Mouse (Mus musculus) liver, postnatal 0 days (tissue): ENCODE results near the gene Palld.

Experiments
- CTCF ChIP-seq: sonication (generic); IDR thresholded peaks from 2 replicates; pipeline ENCODE4 v1.5.1; 2016; ENCODE audit warnings: antibody characterized with exemption, low read depth
- EP300 ChIP-seq: IDR thresholded peaks from 2 replicates; pipeline ENCODE4 v1.6.1; 2016; ENCODE audit warnings: antibody characterized with exemption, low read depth, mild to moderate bottlenecking

GRCm38 (mm10) chr8:61685280-61685679 is 217.2 kb downstream of the Palld start:
- TF ChIP-seq CTCF (no peak), EP300 (no peak)
